Mouse (Mus musculus): ENCODE measurements around the gene Gm20388. TPM values are rescaled to one million over a fixed set of nuclear protein-coding genes. Genes with fewer than 3 reads are reported as not detected.

Gene Gm20388
- polyA plus RNA-seq, 2 experiments = 8.5 TPM; not detected in 1

DNA sequence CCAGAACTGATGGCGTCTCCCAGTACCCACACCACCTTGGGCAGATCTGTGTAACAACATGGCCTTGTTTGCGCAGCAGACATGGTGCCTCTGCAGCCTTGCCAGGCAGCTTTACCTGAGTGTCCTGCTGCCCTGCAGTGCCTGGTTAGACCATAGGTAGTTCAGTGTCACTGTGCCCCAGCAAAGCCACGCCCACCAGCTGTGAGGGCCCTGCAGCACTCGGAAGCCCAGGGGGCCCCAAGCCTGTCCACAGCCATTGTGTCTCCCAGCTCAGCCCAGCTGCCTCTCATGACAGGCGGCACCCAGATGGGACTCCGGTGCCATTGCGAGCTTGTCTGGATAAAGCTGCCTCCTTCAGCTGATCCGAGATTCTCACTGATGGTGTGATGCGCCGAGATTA, 2380.9 kb downstream of the Gm20388 start:
- Histone ChIP-seq H3K27ac (peak overlapping the region; percentile 88), H3K9ac (replicated peaks) (peak overlapping the region; percentile 72), H3K27me3 (ENCODE audit: control insufficient read depth, insufficient read depth, low read length) (no peaks in the 10 kb centered on the region), H3K4me1 (replicated peaks; ENCODE audit: control insufficient read depth in 2 of 2, insufficient read depth in 2 of 2, low read length in 1 of 2) (peaks cover 95 to 99% of the 10 kb centered on the region in 2 experiments), H3K4me2 (ENCODE audit: low read depth) (peak overlapping the region; percentile 93), H3K4me3 (ENCODE audit: insufficient read depth in 1 of 2, low read depth in 2 of 2, low read length in 2 of 2) (no peak overlapping the region), H3K36me3 (replicated peaks; ENCODE audit: control insufficient read depth, insufficient read depth, low read depth) (peaks cover 51% of the 10 kb centered on the region), H3K9me3 (ENCODE audit: control insufficient read depth, low read length) (no peaks in the 10 kb centered on the region)
- 53% methylated on average over 10 of the region's 10 CpGs for WGBS (ENCODE audit: insufficient replicate concordance)
- ATAC-seq (ENCODE audit: insufficient read depth) (no peak), DNase-seq (ENCODE audit: low read depth in 3 of 3, low spot score in 3 of 3) (no peak)
- TF ChIP-seq EP300 (IDR thresholded peaks at IDR 0.05; ENCODE audit: low read depth) (no peak), CTCF (IDR thresholded peaks at IDR 0.05; ENCODE audit: low read depth) (peak; percentile 52)

DNA sequence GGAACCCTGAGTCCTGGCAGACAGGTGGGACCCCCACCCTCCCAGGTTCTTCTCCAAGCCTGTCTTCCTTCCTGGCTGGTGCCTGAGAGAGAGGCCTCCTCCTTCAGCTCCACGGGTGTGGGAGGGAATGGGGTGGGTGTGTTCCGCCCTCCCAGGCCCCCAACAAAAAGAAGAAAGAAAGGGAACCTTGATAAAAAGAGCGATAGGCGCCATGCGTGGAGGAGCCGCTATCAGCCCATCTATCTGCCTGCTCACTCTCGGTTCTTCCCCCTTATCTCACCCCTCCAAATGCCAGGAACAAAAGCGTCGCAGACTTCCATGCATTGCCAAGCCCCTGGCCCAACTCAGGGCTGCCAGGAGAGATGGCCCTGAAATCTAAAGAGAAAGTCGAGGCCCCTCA, 2382.8 kb downstream of the Gm20388 start:
- no peak for DNase-seq (ENCODE audit: low read depth in 3 of 3, low spot score in 3 of 3)
- Histone ChIP-seq H3K27me3 (ENCODE audit: control insufficient read depth, insufficient read depth, low read length) (no peaks in the 10 kb centered on the region), H3K4me3 (ENCODE audit: insufficient read depth in 1 of 2, low read depth in 2 of 2, low read length in 2 of 2) (peak overlapping the region in 1 of 2 experiments; percentile 17; a peak in 2 of 4 replicates), H3K9me3 (ENCODE audit: control insufficient read depth, low read length) (no peaks in the 10 kb centered on the region), H3K9ac (replicated peaks) (peak overlapping the region; percentile 50), H3K27ac (peak overlapping the region; percentile 52), H3K4me1 (replicated peaks; ENCODE audit: control insufficient read depth in 2 of 2, insufficient read depth in 2 of 2, low read length in 1 of 2) (peaks cover 97 to 100% of the 10 kb centered on the region in 2 experiments), H3K4me2 (ENCODE audit: low read depth) (peak overlapping the region; percentile 73), H3K36me3 (replicated peaks; ENCODE audit: control insufficient read depth, insufficient read depth, low read depth) (peaks cover 52% of the 10 kb centered on the region)
- no peak for TF ChIP-seq CTCF (IDR thresholded peaks at IDR 0.05; ENCODE audit: low read depth)
- peak; percentile 21; the same call in 1 of the 2 replicates for TF ChIP-seq EP300 (IDR thresholded peaks at IDR 0.05; ENCODE audit: low read depth)
- 8% methylated on average over 10 of the region's 10 CpGs for WGBS (ENCODE audit: insufficient replicate concordance)
- ATAC-seq (ENCODE audit: insufficient read depth) = no peak

DNA sequence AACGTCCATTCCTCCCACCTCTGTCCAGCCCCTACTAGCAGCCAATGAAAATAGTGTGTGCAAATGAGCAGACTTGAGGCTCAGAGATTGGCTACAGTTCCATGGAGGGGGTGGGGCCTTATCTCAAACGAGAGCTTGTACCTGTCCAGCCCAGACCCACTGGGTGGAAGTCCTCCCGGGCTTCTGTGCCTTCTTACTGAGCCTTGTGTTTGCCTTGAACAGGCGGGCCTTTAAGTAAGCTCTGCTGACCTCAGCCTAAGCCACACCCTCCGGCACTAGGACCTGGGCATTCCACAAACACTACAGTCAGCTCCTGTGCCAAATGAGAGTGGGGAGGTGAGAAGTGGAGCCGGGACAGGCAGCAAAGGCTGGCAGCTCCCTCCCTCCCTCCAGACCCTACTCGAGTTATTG, 2383.6 kb downstream of the Gm20388 start:
- TF ChIP-seq CTCF (IDR thresholded peaks at IDR 0.05; ENCODE audit: low read depth) (no peak), EP300 (IDR thresholded peaks at IDR 0.05; ENCODE audit: low read depth) (0 out of 2 replicates have a peak, but pooled peaks have one; percentile 23)
- H3K4me1 ChIP-seq (replicated peaks; ENCODE audit: control insufficient read depth in 2 of 2, insufficient read depth in 2 of 2, low read length in 1 of 2) = peaks cover 97 to 100% of the 10 kb centered on the region in 2 experiments
- H3K36me3 ChIP-seq (replicated peaks; ENCODE audit: control insufficient read depth, insufficient read depth, low read depth) = peaks cover 48% of the 10 kb centered on the region
- peak overlapping the region; percentile 1 to 3; a peak in 2 of 4 replicates for H3K4me3 ChIP-seq (ENCODE audit: insufficient read depth in 1 of 2, low read depth in 2 of 2, low read length in 2 of 2)
- H3K4me2 ChIP-seq (ENCODE audit: low read depth) = peak overlapping the region; percentile 73
- peak overlapping the region; percentile 52 for H3K27ac ChIP-seq
- H3K9ac ChIP-seq (replicated peaks) = peak overlapping the region; percentile 53
- WGBS (ENCODE audit: insufficient replicate concordance) = 10% methylated on average over 7 of the region's 7 CpGs
- H3K27me3 ChIP-seq (ENCODE audit: control insufficient read depth, insufficient read depth, low read length) = no peaks in the 10 kb centered on the region
- ATAC-seq (ENCODE audit: insufficient read depth) (peak; percentile 84), DNase-seq (ENCODE audit: low read depth in 3 of 3, low spot score in 3 of 3) (peak; percentile 84 to 90 (median 88))
- H3K9me3 ChIP-seq (ENCODE audit: control insufficient read depth, low read length) = no peaks in the 10 kb centered on the region

DNA sequence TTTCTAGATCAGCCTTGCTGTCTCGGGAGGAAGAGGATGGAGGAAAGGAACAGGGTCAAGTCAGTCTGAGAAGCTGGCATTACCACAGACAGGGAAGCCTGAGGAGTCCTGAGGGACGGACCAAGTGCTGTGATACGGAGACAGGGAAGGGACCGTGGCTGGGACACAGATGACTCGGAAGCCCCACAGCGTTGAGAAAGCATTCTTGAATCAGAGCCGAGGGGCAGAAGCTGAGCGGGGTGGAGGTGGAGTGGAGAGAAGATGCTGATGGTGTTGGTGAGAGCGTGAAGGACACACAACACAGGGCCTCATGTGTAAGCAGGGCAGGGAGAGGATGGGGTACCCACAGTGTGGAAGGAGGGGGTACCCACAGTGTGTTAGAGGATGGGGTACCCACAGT, 2384.7 kb downstream of the Gm20388 start:
- peaks cover 37% of the 10 kb centered on the region for H3K36me3 ChIP-seq (replicated peaks; ENCODE audit: control insufficient read depth, insufficient read depth, low read depth)
- peaks cover 95 to 100% of the 10 kb centered on the region in 2 experiments for H3K4me1 ChIP-seq (replicated peaks; ENCODE audit: control insufficient read depth in 2 of 2, insufficient read depth in 2 of 2, low read length in 1 of 2)
- peak overlapping the region; percentile 73 for H3K4me2 ChIP-seq (ENCODE audit: low read depth)
- peak overlapping the region; percentile 65 for H3K9ac ChIP-seq (replicated peaks)
- TF ChIP-seq EP300 (IDR thresholded peaks at IDR 0.05; ENCODE audit: low read depth) (no peak), CTCF (IDR thresholded peaks at IDR 0.05; ENCODE audit: low read depth) (no peak)
- H3K27me3 ChIP-seq (ENCODE audit: control insufficient read depth, insufficient read depth, low read length) = no peaks in the 10 kb centered on the region
- H3K27ac ChIP-seq = peak overlapping the region; percentile 52
- no peak for ATAC-seq (ENCODE audit: insufficient read depth)
- WGBS (ENCODE audit: insufficient replicate concordance) = 71% methylated on average over 9 of the region's 9 CpGs
- no peaks in the 10 kb centered on the region for H3K9me3 ChIP-seq (ENCODE audit: control insufficient read depth, low read length)
- H3K4me3 ChIP-seq (ENCODE audit: insufficient read depth in 1 of 2, low read depth in 2 of 2, low read length in 2 of 2) = no peak overlapping the region
- no peak for DNase-seq (ENCODE audit: low read depth in 3 of 3, low spot score in 3 of 3)

DNA sequence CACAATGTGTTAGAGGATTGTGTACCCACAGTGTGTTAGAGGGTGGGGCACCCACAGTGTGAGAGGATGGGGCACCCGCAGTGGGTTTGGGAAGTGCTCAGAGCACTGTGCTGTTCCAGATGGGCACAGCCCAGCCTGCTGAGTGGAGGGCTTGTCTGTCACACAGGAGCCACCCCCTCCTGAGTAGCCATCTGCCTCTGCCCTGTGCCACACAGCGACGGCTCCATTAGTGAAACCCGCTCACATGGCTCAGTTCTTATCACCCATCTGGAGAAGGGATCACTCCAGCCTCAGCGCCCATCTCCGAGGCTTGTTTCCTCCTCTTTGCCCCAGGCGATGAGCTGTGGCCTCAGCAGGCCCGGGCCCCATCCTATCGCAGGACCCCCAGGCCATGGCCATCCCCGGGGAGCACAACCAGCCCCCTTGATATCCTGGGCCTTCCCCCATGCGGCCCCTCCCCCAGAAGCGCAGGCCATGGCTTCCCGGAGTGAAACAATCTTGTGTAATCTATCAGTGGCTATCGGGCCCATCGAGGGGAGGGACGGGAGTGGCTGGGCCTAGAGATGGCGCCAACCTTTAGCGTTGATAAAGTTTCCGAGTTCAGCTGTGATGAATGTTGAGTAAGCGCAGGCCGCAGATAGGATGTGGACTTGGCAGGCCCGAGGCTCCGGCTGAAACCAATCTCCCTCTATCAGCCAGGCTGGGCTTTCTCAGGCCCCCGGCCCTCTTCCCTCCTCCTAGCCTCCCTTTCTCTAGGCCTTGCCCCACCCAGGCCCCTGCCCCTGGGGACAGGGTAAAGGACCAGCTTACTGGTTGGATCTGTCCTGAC, 2385.7 kb downstream of the Gm20388 start:
- TF ChIP-seq CTCF (IDR thresholded peaks at IDR 0.05; ENCODE audit: low read depth) (no peak), EP300 (IDR thresholded peaks at IDR 0.05; ENCODE audit: low read depth) (peak; percentile 34; the same call in 1 of the 2 replicates)
- no peaks in the 10 kb centered on the region for H3K9me3 ChIP-seq (ENCODE audit: control insufficient read depth, low read length)
- peak overlapping the region; percentile 52 for H3K27ac ChIP-seq
- DNase-seq (ENCODE audit: low read depth in 3 of 3, low spot score in 3 of 3) (no peak), ATAC-seq (ENCODE audit: insufficient read depth) (peak; percentile 17)
- H3K4me1 ChIP-seq (replicated peaks; ENCODE audit: control insufficient read depth in 2 of 2, insufficient read depth in 2 of 2, low read length in 1 of 2) = peaks cover 91 to 100% of the 10 kb centered on the region in 2 experiments
- peaks cover 35% of the 10 kb centered on the region for H3K36me3 ChIP-seq (replicated peaks; ENCODE audit: control insufficient read depth, insufficient read depth, low read depth)
- H3K27me3 ChIP-seq (ENCODE audit: control insufficient read depth, insufficient read depth, low read length) = no peaks in the 10 kb centered on the region
- peak overlapping the region; percentile 65 for H3K9ac ChIP-seq (replicated peaks)
- peak overlapping the region; percentile 73 for H3K4me2 ChIP-seq (ENCODE audit: low read depth)
- H3K4me3 ChIP-seq (ENCODE audit: insufficient read depth in 1 of 2, low read depth in 2 of 2, low read length in 2 of 2) = peak overlapping the region; percentile 2 to 38; a peak in 2 of 4 replicates
- WGBS (ENCODE audit: insufficient replicate concordance) = 12% methylated on average over 24 of the region's 24 CpGs

All from liver, embryonic 14.5 days (tissue).